In the genomic region with DNA sequence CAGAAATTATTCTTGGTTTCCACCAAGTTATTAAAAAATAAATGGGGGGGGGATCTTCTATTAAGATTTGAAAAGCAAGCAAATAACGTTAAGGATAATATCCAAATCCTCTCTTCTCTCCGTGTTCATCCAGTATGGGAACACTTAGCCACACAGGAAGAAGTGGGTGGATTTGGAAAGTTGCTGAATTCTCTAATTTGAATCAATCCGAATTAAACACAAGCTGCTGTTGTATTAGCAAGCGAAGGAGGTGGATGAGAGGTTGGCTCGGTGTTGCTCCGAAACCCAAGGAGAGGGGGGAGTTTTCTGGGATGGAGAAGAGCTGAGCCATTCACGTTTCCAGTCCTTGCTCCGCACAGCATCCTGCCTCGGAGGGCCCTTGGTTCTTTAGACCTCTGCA, we compare ENCODE assay signal across 15 mouse cellular contexts.
A peak's percentile ranks its signal among the peaks of the same experiment; 100 is the strongest.
DNase-seq lines count a peak whose midpoint lies in the region.
"Had no signal": no experiment of that assay in that cellular context is flagged by ENCODE, and none has a peak within 500 bp of the region (broad histone marks: within the 10 kb centered on the region; RNA-seq: fewer than 3 reads in every experiment).

No protein-coding gene starts in this region.

- peak; percentile 26 for DNase-seq in layer of hippocampus, adult 11-12 months (ENCODE audit: low spot score)
- no peak for DNase-seq in layer of hippocampus, postnatal 25 days (ENCODE audit: extremely low spot score in 1 of 2, low spot score in 1 of 2)
- DNase-seq in right cerebral cortex, adult 2 months (ENCODE audit: low spot score in 2 of 2), result peak; percentile 18 to 42
- no peak for DNase-seq in right cerebral cortex, postnatal 4 days
- DNase-seq in layer of hippocampus, adult 18-20 months (ENCODE audit: low spot score in 2 of 2), result peak; percentile 15 to 64
- DNase-seq in telencephalon, adult 2 months (ENCODE audit: low read depth, low spot score), result peak; percentile 58
- no peak for DNase-seq in embryo, embryonic 10.5 days (ENCODE audit: low spot score)
- DNase-seq: adrenal gland, adult 8-10 months; adrenal gland, postnatal 36 days; cerebellum, adult 11 months; cerebellum, adult 8-10 months; cerebellum, postnatal 14 days; gastrocnemius, postnatal 14 days; heart, adult 2 months; heart, postnatal 14 days had no signal

Comparison
In these comparisons a context has a peak if more than half of its experiments do, and no peak if none do; other contexts are left out.
1. DNase-seq: peak in layer of hippocampus, adult 11-12 months (single experiment), right cerebral cortex, adult 2 months (2 of 2), layer of hippocampus, adult 18-20 months (2 of 2) and telencephalon, adult 2 months (single experiment); none in layer of hippocampus, postnatal 25 days (0 of 2), right cerebral cortex, postnatal 4 days (single experiment) and embryo, embryonic 10.5 days (single experiment).